Comparison of ENCODE assay signal across 25 mouse cellular contexts in the genomic region with DNA sequence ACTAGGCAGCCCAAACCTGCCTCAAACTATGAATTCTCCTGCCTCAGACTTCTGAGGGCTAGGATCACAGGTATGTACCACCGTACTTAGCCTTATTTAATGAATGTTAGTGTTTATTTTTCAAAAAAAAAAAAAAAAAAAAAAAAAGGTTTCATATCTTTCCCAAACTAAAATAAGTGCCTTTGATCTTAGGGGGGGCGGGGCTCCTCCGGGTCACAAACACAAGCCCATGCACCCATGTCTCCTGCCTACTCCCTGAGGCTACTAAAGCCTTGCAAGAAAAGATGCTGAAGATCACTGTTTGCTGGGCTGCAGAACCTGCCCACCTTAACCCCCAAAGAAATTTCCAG. TPM values are rescaled to one million over a fixed set of nuclear protein-coding genes. Genes with fewer than 3 reads are reported as not detected.
DNase-seq lines count a peak whose midpoint lies in the region; ATAC-seq and TF ChIP-seq lines count a peak whose summit lies in the region.
"Had no signal": no experiment of that assay in that cellular context is flagged by ENCODE, and none has a peak within 500 bp of the region (broad histone marks: within the 10 kb centered on the region; RNA-seq: fewer than 3 reads in every experiment).

No protein-coding gene starts in this region.

- peak overlapping the region; percentile 91 for H3K27ac ChIP-seq in CH12.LX (ENCODE audit: insufficient read depth, low read depth)
- 0 out of 2 replicates have a peak overlapping the region, but pooled peaks have one; percentile 47 for H3K27ac ChIP-seq in brown adipose tissue, adult 24 weeks (replicated peaks; ENCODE audit: low read depth, low read length)
- H3K27ac ChIP-seq in forebrain, embryonic 15.5 days (replicated peaks) = no peak overlapping the region
- H3K27ac ChIP-seq: embryonic facial prominence, embryonic 13.5 days; embryonic facial prominence, embryonic 15.5 days; forebrain, embryonic 10.5 days; forebrain, embryonic 12.5 days had no signal

- peak overlapping the region; percentile 96 for H3K4me2 ChIP-seq in CH12.LX (ENCODE audit: insufficient read depth, low read depth, poor library complexity, severe bottlenecking)
- H3K4me2 ChIP-seq in forebrain, embryonic 15.5 days (replicated peaks) = no peak overlapping the region
- H3K4me2 ChIP-seq: embryonic facial prominence, embryonic 13.5 days; embryonic facial prominence, embryonic 15.5 days; forebrain, embryonic 12.5 days had no signal

- no peak for TF ChIP-seq EP300 in CH12.LX (IDR thresholded peaks at IDR 0.05; ENCODE audit: low read length)

- H3K9ac ChIP-seq in CH12.LX (ENCODE audit: insufficient read depth, low read depth) = peak overlapping the region; percentile 54
- H3K9ac ChIP-seq in forebrain, embryonic 15.5 days (replicated peaks) = no peak overlapping the region
- H3K9ac ChIP-seq: embryonic facial prominence, embryonic 13.5 days; embryonic facial prominence, embryonic 15.5 days; forebrain, embryonic 12.5 days; forebrain, postnatal 0 days had no signal

- in situ Hi-C loops in CH12.LX (cut with MboI; ENCODE audit: low pct_ligation_motif_present, low pct_unique_long_range_greater_than_20kb, low sequenced_read_pairs) = no loop called here

- ATAC-seq in forebrain, embryonic 15.5 days (replicated peaks) = no peak
- ATAC-seq: activated CD4-positive, CD25-positive, alpha-beta regulatory T cell, adult 4 months; forebrain, embryonic 14.5 days; forebrain, postnatal 0 days had no signal

- peaks cover 47% of the 10 kb centered on the region for H3K79me2 ChIP-seq in CH12.LX (replicated peaks; ENCODE audit: control insufficient read depth, extremely low read depth, insufficient read depth, poor library complexity, severe bottlenecking)

- H3K27me3 ChIP-seq in CH12.LX (replicated peaks) = no peaks in the 10 kb centered on the region
- no peaks in the 10 kb centered on the region for H3K27me3 ChIP-seq in forebrain, embryonic 15.5 days
- H3K27me3 ChIP-seq: embryonic facial prominence, embryonic 13.5 days; embryonic facial prominence, embryonic 15.5 days; forebrain, embryonic 12.5 days; Patski had no signal

- dilution Hi-C loops in CH12.LX (cut with MboI; ENCODE audit: extremely low pct_ligation_motif_present, extremely low pct_unique_long_range_greater_than_20kb, low sequenced_read_pairs) = no loop called here

- TF ChIP-seq CTCF in CH12.LX (conservative IDR thresholded peaks at IDR 0.05 in 1 of 2, IDR thresholded peaks at IDR 0.05 in 1 of 2; ENCODE audit: low read depth in 2 of 2, low read length in 2 of 2) = no peak

- TF ChIP-seq POLR2A in CH12.LX (IDR thresholded peaks at IDR 0.05; ENCODE audit: low read depth, low read length) = no peak

- H3K4me1 ChIP-seq in CH12.LX (ENCODE audit: control insufficient read depth in 1 of 2, insufficient read depth in 2 of 2) = peaks cover 42 to 89% of the 10 kb centered on the region in 2 experiments
- H3K4me1 ChIP-seq in brown adipose tissue, adult 24 weeks (ENCODE audit: control insufficient read depth, insufficient read depth, insufficient read length, low read length) = peaks cover 38% of the 10 kb centered on the region
- H3K4me1 ChIP-seq in forebrain, embryonic 15.5 days = no peaks in the 10 kb centered on the region
- H3K4me1 ChIP-seq: forebrain, embryonic 10.5 days; forebrain, embryonic 12.5 days had no signal

- intact Hi-C loops in heart, postnatal 36 days (cut with DNase I) = no loop called here

- peak; percentile 71 for DNase-seq in heart, adult 11 months
- no peak for DNase-seq in heart, postnatal 36 days
- DNase-seq in CH12.LX (ENCODE audit: extremely low read depth) = no peak
- DNase-seq: adrenal gland, adult 8-10 months; adrenal gland, postnatal 14 days; cerebellum, adult 11 months; cerebellum, adult 18-20 months; cerebellum, adult 8-10 months; cerebellum, adult 9-11 months; cerebellum, postnatal 14 days; cerebellum, postnatal 36 days; embryo, embryonic 11 days; forebrain, postnatal 0 days had no signal

- H3K4me3 ChIP-seq in CH12.LX (replicated peaks in 1 of 3; ENCODE audit: low read depth in 2 of 3, low read length in 2 of 3, poor library complexity in 1 of 3) = no peak overlapping the region
- no peak overlapping the region for H3K4me3 ChIP-seq in brown adipose tissue, adult 24 weeks (ENCODE audit: insufficient read depth, low read depth, low read length)
- no peak overlapping the region for H3K4me3 ChIP-seq in forebrain, embryonic 15.5 days
- H3K4me3 ChIP-seq: embryonic facial prominence, embryonic 13.5 days; embryonic facial prominence, embryonic 15.5 days; erythroblast, embryonic 14.5 days; forebrain, embryonic 10.5 days; forebrain, embryonic 12.5 days had no signal

- no peaks in the 10 kb centered on the region for H3K9me3 ChIP-seq in CH12.LX (replicated peaks; ENCODE audit: low read length)
- H3K9me3 ChIP-seq in forebrain, embryonic 15.5 days = no peaks in the 10 kb centered on the region
- H3K9me3 ChIP-seq: embryonic facial prominence, embryonic 13.5 days; embryonic facial prominence, embryonic 15.5 days; forebrain, embryonic 10.5 days; forebrain, embryonic 12.5 days had no signal

- 94% methylated on average over 3 of the region's 3 CpGs for WGBS in forebrain, embryonic 15.5 days

- no peak for TF ChIP-seq RAD21 in CH12.LX (IDR thresholded peaks at IDR 0.05; ENCODE audit: low read depth, low read length)

- peaks cover 0 to 8% of the 10 kb centered on the region in 2 experiments for H3K36me3 ChIP-seq in CH12.LX (replicated peaks in 1 of 2; ENCODE audit: control insufficient read depth in 1 of 2, insufficient read depth in 1 of 2, low read length in 1 of 2)
- no peaks in the 10 kb centered on the region for H3K36me3 ChIP-seq in forebrain, embryonic 15.5 days
- H3K36me3 ChIP-seq: G1E had no signal

TF ChIP-seq in CH12.LX, 34 proteins besides CTCF, POLR2A, EP300 and RAD21:
- TF ChIP-seq MYC (IDR thresholded peaks at IDR 0.05; ENCODE audit: low read depth, low read length) = no peak
- no peak for TF ChIP-seq NRF1 (IDR thresholded peaks at IDR 0.05; ENCODE audit: low read depth, low read length)
- no peak for TF ChIP-seq MEF2A (IDR thresholded peaks at IDR 0.05; ENCODE audit: borderline replicate concordance, low read depth, low read length)
- peak; percentile 76 for TF ChIP-seq ZNF384 (IDR thresholded peaks at IDR 0.05; ENCODE audit: low read depth, low read length)
- TF ChIP-seq E2F4 (IDR thresholded peaks at IDR 0.05; ENCODE audit: insufficient replicate concordance, low read depth, low read length) = no peak
- TF ChIP-seq JUND (conservative IDR thresholded peaks at IDR 0.05; ENCODE audit: low read depth, low read length) = no peak

RNA-seq across cellular contexts. Expression of gene Wwtr1, which starts 20.8 kb away (rescaled TPM):
- 10 to 100 TPM; 56.3 to 58.3 TPM for total RNA-seq in heart, postnatal 36 days (2021)
- total RNA-seq in CH12.LX (2012; rRNA removed) (8.3 and 12.8 TPM in 2 replicates), CH12.LX (2014; rRNA removed) (14.8 and 16.2 TPM in 2 replicates)
- 13.3 and 13.5 TPM in 2 replicates for polyA plus RNA-seq in CH12.LX (2012; ENCODE audit: insufficient read length, low read depth)
- 27.8 and 28.3 TPM in 2 replicates for polyA plus RNA-seq in brown adipose tissue, adult 24 weeks (2012; ENCODE audit: insufficient read depth, insufficient read length, missing spikeins)
- polyA plus RNA-seq in forebrain, embryonic 15.5 days (2015; fragmentation: Nextera tagmentation; extraction: Ambion mirVana) = 10.7 TPM in 2 replicates
- total RNA-seq: common myeloid progenitor, adult 5-6 weeks had no signal
- polyA plus RNA-seq: erythroblast, embryonic 14.5 days; G1E had no signal
